Mouse (Mus musculus) MEL (cell line): Measurements from ENCODE around the gene Immp2l.

Experiments
- ETS1 ChIP-seq: IDR thresholded peaks from 2 replicates; pipeline ENCODE4 v1.6.1; 2012; ENCODE audit warnings: low read depth, mild to moderate bottlenecking, inconsistent platforms, low read length, improper control_type of control experiment, moderate library complexity
- POLR2A ChIP-seq, 2 experiments: IDR thresholded peaks; 2 replicates each; pipeline ENCODE4 v1.6.1; 2011 to 2012; ENCODE audit warnings: low read length in 2 of 2, mild to moderate bottlenecking in 2 of 2, control low read depth in 1 of 2, improper control_type of control experiment in 1 of 2, low read depth in 1 of 2, moderate library complexity in 1 of 2; ENCODE audit not compliant: control insufficient read depth in 1 of 2, insufficient read depth in 1 of 2, poor library complexity in 1 of 2

DNA sequence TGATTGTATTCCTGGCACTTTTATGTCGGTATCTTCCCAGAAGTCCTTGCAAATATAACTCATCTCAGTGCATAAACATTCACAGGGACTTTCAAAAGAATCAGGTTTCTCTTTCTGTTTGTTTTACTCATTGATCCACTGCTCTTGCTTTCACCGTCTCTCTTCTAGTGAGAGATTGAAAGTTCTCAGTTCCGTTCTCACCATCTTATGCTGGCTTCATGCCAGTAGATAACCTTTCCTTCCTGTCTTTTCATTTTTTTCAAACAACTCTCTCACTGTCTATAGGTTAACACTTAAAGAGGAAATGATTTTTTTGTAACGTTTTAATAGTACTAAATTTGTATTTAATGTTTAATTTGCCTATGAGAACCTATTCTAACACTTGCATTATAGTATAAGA is 937.1 kb downstream of the Immp2l start:
- TF ChIP-seq ETS1 = no peak
- TF ChIP-seq POLR2A (IDR thresholded peaks at IDR 0.05; ENCODE audit: control insufficient read depth in 1 of 2, insufficient read depth in 1 of 2, low read depth in 1 of 2, low read length in 2 of 2, poor library complexity in 1 of 2) = no peak
